Mouse (Mus musculus) embryo, embryonic 9.5 days (tissue): ENCODE measurements around the gene Bbs4.
"Not testable (repeated sequence)": the region's sequence is repeated elsewhere in the genome, so short reads cannot be mapped to it uniquely, and the experiment has no call there.

Experiments used
- DNase-seq: peaks from one replicate; pipeline ENCODE4 v3.0.0-alpha.2; 2017; ENCODE audit errors: extremely low spot score

The Bbs4 gene

DNA sequence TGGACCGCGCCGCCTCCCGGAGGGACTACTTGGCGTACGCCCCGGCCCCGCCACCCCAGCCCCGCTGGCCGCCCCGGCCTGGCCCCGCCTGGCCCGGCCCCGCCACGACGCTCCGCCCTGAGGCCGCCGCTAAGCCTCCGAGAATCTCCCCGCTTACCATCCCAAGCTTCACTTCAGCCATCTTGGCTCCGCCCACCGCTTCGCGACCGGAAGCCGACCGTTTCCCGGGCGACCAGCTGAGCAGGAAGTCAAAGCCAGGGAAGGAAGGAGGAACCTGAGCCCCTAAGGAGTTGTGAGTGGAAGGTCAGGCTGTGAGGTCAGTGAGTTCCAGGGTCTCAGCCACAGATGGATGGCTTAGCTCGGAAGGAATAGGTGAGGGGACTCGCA is at the start of gene Bbs4:
Gene Bbs4 (minus strand): TSS at position 256 of the 387 bp plus-strand sequence.
- peak; percentile 94 for DNase-seq

DNA sequence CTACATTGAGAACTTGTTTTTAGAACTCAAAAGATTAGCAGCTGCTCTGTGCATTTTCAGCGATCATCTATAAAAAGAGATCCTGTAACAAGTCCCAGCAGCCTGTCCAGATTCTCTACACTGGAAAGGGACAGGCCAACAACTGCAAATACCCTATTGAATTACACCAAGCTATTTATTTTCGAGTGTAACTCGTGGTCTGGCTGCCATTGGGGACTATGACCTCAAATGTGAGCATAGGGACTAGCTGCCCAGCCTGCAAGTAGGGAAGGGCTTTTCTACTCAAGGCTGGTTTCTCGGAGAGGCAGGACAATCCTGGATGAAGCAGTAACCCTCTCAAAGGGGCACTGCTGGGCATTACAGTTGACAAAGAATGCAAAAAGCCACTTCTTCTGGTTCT is 35.8 kb upstream of the Bbs4 start:
- DNase-seq, result no peak

DNA sequence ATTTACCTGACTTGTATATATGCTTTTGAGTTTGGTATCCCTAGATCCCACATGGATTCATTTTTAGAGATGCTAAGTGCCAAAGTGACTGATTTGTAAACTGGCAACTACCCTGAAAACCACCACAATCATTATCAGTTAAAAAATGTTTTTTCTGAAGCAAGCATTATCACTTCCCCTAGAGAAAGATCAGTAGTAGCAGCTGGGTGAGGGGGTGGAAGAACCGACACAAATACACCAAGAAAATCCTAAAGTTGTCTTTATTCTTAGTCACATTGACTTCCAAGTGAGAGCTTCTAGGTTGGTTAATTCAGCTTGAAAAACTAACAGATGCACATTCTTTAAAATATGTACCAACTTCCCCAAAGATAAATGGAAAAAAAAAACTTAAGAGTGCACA is 35.0 kb upstream of the Bbs4 start:
- no peak for DNase-seq

DNA sequence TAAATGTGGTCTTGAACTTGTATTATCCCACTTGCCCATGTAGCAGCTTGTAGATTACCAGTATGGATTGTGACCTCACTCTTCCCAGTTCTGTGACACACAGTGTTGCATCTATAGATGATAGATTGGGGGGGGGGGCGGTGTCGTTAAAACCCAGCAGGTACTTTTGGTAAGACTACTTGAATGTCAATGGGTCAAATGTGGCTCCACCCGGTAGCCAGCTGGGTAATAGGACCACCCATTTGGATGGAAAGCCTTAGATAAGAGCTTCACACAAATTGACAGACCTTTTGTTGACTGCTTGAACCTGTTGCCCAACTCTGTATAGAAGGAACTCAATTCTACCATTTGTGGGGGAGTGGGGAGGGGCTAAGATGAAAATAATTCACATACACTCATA is 34.2 kb upstream of the Bbs4 start:
- no peak for DNase-seq

DNA sequence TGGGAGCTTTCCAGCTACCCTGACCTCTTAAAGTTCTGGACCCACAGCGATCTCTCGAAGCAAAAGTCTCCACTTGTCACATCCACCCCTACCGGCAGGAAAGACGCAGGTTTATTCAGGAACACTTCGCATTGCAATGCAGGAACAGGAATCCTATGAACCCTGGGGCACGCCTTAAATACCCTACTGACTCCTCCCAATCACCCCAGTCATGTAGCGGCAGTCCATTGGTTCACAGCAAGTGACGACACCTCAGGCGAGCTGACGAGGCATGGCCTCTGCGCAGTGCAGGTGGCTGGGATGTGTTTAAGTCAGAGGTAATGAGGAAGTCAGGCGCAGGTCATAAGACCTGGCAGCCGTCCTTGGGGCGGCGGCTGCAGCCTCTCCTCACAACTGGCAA is 22.3 kb upstream of the Bbs4 start:
- no peak for DNase-seq

DNA sequence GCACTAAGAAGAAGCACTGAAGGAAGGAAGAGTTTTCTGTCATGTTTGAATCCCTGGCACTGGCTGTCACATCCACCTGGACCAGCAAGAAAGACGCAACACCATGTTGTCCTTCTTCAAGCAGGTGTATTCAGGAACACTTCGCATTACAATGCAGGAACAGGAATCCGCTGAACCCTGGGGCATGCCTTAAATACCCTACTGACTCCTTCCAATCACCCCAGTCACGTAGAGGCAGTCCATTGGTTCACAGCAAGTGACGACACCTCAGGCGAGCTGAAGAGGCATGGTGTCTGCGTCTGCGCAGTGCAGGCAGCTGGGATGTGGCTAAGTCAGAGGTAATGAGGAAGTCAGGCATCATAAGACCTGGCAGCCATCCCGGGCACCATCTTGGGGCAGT is 16.3 kb upstream of the Bbs4 start:
- DNase-seq, result no peak

DNA sequence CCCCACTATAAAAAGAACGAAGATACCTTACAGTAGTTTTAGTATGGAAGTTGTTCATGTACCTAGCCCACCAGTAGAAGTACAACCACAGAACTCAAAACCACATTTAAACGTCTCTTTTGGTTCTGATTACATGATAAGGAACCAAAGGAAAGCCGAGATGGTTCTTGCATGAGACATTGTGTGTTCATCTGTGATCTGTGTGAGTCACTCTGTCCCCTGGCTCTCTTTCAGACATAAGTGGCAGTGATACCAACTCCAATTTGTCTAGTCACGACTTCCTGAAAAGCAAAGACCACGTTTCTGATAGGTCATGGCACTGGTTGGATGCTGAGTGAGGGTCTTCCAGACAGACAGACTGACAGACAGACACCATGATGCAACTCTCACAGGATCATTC is 15.9 kb upstream of the Bbs4 start:
- DNase-seq, result no peak

DNA sequence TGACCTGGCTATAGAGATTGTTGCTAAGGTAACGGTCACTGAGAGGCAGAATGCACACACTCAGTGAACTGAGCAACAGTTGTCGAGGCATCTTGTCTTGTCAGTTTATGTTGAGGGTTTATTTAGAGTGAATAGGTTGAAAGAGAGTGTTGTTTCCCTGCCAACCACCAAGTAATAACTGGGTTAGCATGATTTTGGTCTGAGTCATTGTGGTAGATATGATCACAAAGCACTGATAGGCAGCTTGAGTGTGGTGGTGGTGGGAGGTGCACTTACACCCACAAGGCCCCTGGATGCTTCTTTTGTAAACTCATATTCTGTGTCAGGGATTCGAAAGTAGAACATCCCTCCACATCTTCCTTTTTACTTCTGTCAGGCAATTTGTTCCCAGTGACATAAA is 7.2 kb upstream of the Bbs4 start:
- not testable (repeated sequence) for DNase-seq

DNA sequence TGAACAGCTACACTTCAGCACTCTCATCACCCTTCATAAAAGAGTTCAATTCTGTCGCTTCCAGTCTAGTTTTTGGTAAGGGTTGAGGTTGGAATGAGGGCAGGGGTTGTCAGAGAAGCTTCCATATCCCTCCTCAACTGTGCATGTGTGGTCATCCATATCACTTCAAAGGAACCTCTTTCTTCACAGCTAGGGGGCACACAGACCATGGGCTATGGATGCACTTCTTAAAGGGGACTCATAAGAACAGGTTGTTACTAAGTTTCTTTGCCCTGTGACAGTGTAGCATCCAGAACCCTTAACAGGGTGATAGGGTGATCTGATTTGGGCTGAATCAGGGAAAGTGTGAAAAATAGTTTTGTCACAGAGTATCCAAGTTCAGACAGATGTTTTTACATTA is 4.7 kb upstream of the Bbs4 start:
- DNase-seq, result not testable (repeated sequence)

DNA sequence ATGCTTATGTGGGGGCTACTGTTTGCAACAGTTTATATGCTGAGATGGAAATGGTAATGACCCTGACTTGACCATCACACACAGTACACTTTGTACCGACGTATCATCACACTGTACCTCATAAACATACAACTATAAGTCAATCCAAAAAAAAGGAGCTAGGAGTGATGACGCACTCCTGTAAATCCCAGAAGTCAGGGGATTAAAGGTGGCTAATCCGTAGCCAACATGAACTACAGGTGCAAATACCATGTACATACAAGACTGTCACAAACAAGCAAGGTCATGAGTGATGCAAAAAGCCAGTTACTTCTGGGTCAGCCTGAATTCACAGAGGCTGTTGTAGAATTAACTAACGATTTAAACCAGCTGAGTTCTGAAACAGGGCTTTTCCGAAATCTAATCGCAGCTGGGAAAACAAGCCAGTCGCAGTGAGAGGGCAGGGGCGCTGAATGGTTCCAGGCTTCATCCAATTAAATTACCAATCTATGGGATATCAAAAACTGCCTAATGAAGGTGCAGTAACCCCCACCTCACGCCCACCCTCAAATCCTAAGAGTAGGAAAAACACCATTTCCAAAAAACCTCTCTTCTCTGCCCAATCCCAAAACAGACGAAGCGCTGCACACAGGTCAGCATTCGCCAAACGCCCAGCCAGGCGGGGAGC is 589 bp downstream of the Bbs4 start:
- no peak for DNase-seq

DNA sequence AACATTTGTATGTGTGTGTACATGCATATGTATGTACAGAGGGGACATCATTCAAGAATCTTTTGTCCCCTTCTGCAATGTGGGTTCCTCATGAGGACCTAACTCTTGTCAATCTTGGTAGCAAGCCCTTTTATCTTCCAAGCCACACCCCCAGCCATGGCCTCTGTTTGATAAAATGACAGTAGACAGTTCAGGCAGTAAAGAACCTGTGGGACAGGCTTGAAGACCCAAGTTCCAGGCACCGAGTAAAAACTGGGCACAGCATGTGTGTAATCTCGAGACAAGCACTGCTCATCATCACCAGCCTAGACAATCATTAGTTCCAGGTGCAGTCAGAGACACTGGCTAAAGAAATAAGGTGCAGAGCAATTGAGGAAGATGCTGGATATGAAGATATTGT is 7.1 kb downstream of the Bbs4 start:
- no peak for DNase-seq

DNA sequence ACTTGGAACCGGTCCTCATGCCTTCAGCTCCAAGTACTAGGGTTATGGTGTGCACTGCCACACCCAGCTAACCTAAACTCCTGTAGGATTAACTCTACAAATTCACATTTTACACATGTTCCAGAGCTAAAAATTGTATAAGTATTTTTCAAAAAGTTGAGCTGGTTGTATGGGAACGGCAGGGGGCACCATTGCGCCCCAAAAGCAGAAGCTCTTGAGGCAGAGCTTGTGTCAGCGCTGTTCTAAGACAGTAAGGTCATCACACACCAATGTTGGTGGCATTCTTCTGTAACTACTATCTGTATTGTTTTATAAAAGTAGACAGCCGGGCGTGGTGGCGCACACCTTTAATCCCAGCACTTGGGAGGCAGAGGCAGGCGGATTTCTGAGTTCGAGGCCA is 13.3 kb downstream of the Bbs4 start:
- no peak for DNase-seq

DNA sequence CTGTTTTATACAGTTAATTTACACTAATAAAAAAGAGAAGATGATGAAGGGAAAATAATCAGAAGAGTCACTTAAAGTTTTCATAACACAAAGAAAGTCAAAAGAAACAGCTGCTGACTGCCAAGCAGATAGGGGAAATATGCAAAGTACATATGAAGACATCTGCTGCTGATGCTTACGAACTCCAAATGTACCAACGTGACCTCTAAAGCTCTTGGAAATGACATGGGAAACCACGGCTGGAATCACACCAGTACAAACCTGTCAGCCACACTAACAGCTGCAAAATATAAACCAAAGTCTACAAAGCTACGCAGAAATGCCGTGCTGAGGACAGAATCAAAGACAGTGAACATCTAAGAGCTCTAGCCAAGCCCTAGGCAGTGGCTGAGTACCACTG is 14.2 kb downstream of the Bbs4 start:
- DNase-seq, result no peak

DNA sequence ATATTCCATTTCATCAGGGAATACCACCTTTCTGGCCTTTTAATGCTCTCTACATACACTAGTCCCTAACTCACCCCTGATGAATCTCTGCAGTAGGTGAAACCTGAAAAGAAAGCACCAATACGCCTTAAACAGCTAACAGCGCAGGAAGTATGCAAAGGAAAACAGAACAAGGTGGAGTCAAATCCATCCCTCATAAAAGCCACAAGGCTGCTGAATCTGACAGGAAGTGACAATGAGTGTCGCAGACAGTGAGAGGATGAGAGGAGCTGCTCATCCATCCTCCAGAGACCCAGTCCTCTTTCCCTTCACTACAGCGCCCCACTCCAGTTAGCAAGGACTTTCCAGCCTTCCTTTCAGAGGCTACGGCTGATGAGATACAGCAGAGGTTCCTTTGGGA is 14.9 kb downstream of the Bbs4 start:
- DNase-seq, result no peak

DNA sequence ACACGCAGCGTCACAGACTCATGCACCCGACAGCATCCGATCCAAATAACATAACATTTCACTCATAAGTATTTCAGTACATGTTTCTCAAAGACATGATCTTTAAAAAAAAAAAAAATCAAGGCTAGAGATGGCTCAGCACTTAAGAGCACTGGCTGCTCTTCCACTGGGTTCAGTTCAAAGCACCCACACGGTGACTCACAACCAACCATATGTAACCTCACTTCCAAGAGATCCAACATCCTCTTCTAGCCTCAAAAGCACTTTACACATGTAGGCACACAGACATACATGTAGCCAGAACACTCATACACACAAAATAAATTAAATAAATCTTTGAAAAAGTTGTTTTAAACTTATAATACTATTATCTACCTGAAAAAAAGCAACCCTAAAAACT is 15.4 kb downstream of the Bbs4 start:
- DNase-seq, result no peak

DNA sequence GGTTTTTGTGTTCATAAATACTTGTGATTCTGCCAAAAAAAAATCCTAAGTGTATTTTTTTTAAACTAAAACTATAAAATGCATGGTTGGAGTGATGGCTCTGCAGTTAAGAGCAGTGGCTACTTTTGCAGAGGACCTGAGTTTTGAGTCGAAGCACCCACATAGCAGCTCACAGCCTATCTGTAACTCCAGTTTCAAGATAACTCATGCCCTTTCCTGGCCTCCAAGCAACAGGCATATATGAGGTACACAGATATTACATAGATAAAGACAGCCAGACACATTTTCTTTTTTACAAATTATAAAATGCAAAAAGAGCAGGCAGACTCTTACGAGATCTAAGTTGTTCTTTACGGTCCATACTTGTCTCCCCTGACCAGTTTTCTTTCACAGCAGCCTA is 16.8 kb downstream of the Bbs4 start:
- DNase-seq, result no peak

DNA sequence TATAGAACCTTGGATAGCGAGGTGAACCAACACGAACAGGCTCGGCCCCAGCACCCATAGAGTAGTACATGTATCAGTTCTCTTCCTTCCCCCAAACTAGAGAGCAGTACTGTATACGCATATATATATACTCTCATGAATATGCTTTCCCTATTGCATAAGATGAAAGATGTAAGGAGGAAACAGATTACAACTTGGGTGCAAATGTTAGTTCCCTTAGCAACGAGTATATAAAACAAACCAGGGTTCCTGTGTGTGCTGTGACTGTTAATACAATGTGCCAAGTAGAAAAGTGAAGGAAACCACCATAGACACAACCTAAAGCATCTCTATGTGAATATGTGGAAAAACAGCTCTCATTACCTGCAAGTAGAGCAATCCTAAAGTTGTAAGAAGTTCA is 23.3 kb downstream of the Bbs4 start:
- no peak for DNase-seq

DNA sequence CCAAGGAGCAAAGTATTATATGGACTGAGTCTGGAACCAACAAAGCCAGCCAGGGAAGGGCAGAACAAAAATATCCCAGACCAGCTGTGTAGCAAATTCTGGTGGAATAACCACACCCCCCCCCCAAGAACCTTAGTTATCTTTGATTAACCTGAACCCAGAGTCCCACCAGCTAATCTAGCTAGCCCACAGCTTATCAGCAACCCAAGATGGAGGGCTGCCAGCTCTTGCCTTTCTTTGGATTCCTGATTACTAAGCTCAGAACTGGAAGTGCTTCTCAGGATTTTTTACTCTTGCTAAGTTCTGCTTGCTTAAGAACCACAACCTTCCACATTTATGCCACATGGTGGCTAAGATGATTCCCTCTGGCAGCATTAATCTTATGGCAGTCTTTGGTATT is 29.0 kb downstream of the Bbs4 start:
- DNase-seq, result no peak

DNA sequence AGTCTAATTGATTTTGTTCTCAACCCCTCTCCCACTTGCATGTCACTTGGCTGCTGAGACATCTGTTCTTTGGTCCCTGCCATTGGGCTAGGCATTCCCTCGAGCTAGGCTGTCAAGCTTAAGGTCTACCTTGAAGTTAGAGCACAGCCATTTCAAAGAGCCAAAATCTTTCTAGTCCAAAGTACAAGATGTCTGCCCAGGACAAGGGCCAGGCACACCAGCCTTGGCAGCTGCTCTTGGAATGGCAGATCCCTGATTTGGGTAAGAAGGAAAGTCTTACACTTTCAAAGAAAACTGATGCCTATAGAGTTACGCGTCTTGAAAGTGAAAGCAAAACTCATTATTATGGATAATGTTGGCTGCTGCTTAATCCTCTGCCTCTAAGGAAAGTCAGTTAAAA is 37.1 kb downstream of the Bbs4 start:
- DNase-seq, result no peak

DNA sequence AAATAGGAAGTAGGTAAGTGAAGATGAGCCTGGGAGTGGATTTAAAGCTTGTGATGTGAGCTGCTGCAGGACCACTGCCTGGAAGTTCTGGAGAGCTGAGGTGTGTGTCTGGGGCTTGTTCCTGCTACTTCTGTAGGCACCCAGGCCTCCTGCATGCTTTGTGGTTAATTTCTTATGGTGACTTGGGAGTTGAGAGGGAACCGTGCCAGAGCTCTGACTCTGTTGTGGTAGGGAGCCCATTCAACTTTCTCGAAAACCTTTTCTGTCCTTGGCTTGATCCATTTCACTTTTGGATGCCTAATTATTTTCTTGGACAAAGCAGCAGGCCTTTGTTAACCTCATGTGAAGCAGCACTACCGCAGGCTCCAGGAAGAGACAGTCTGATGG is 42.0 kb downstream of the Bbs4 start:
- no peak for DNase-seq

DNA sequence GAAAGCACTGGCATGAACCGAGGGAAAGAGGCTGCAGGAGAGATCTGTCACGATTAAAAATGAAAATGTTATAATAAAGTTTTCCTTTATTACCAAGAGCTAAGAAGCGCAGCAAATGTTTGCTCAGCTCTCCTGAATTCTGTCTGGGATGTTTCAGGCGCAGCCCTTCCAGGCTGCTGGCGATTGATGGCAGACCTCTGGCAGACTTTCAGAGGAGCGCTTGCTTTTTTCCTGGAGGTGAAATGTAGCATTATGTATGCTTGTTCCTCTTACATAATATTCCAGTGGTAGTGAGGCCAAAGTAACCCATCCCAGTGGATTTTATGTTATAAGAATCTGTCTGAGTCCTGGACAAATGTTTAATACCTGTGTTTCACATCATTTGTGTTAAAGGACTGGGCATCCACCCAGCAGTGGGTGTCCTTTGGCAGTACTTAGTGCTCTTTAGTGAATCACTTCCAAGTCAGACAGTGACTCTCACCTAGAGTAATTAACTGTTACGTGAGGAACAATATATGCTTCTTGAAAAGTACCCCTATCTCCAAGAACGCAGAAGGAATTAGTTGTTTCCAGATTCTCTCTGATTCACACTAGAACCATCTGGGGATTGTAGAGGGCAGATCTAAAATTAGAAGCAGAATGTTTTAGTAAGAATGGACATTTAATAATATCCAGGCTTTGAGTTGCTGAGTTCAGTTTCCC is 42.6 kb downstream of the Bbs4 start:
- DNase-seq, result no peak

DNA sequence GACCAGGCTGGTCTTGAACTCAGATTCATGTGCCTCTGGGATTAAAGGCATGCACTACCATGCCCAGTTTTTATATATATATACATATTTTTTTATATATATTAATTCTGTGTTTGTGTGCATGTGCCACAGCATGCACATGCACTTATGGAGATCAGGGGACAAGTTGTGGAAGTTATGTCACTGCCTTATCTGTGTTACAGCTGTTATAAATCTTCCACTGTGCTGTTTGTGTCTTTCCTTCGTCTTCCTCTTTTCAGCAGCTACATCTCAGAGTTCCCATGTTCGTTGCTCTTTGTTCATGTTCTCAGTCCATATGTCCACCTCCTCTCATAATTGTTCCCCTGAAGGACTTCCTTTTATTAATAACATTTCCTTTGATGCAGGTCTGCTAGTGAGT is 45.4 kb downstream of the Bbs4 start:
- DNase-seq, result no peak

DNA sequence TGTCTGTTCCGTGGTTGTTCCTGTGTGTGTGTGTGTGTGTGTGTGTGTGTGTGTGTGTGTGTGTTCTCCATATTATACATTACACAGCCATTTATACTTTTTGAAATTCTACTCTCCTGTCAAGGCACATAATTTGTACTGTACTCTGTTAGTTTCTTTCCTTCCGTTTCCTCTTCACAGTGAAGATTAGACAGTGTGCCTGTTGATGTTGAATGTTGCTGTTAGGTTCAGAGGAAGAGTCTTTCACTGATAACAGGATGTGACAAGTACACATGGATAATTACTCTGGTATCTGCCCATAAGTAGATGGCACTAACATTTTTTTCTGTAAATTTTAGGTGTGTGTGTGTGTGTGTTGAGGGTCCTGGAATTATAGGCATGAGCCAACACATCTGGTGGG is 56.9 kb downstream of the Bbs4 start:
- no peak for DNase-seq

DNA sequence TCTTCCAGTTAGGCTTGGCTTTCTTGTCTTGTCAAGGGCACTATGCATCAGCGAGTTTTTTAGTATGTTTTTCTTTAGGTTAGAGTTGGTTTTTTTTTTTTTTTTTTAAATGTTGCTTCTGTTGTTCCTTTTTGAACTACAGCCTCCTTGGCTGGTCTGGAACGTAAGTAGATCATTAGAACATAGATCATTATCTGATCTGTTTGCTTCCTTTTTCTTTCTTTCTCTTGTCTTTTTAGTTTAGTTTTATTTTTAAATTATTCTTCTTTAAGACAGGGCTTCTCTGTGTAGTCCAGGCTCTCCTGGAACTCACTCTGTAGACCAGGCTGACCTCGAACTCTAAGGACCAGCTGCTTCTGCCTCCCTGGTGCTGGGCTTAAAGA is 60.8 kb downstream of the Bbs4 start:
- DNase-seq, result no peak
